Mouse (Mus musculus) ovary, postnatal 10 days (tissue): Measurements from ENCODE around the gene Cux2.
"Not testable (repeated sequence)": the region's sequence is repeated elsewhere in the genome, so short reads cannot be mapped to it uniquely, and the experiment has no call there.

Experiments used
- DNase-seq: peaks from one replicate; pipeline ENCODE4 v3.0.0; 2022; ENCODE audit warnings: low spot score

Gene Cux2

GRCm38 (mm10) chr5:121864330-121864729 lies 185.6 kb downstream of the Cux2 start:
- DNase-seq, result no peak

- no peak for DNase-seq
Measured at GRCm38 (mm10) chr5:121861964-121862363, 187.9 kb downstream of the Cux2 start.

GRCm38 (mm10) chr5:121858427-121858826 lies 191.5 kb downstream of the Cux2 start:
- no peak for DNase-seq

- no peak for DNase-seq
Measured at GRCm38 (mm10) chr5:121856740-121857139, 193.2 kb downstream of the Cux2 start.

- DNase-seq, result no peak
Measured at GRCm38 (mm10) chr5:121854768-121855167, 195.1 kb downstream of the Cux2 start.

GRCm38 (mm10) chr5:121853368-121854051 lies 196.4 kb downstream of the Cux2 start:
- DNase-seq, result no peak

GRCm38 (mm10) chr5:121849478-121850349 lies 200.2 kb downstream of the Cux2 start:
- no peak for DNase-seq

- peak; percentile 82 for DNase-seq
Measured at GRCm38 (mm10) chr5:121848743-121849142, 201.2 kb downstream of the Cux2 start, which contains the start of gene Pheta1. Gene Pheta1, plus strand, starts transcription at chr5:121848984.

- no peak for DNase-seq
Measured at GRCm38 (mm10) chr5:121848035-121848519, 201.8 kb downstream of the Cux2 start.

GRCm38 (mm10) chr5:121847269-121847668 lies 202.6 kb downstream of the Cux2 start:
- not testable (repeated sequence) for DNase-seq

GRCm38 (mm10) chr5:121846322-121846721 lies 203.6 kb downstream of the Cux2 start:
- DNase-seq, result no peak

- DNase-seq, result no peak
Measured at GRCm38 (mm10) chr5:121845361-121845760, 204.5 kb downstream of the Cux2 start.

- DNase-seq, result no peak
Measured at GRCm38 (mm10) chr5:121843138-121843905, 206.6 kb downstream of the Cux2 start.

GRCm38 (mm10) chr5:121842665-121843118 lies 207.2 kb downstream of the Cux2 start:
- DNase-seq, result peak; percentile 75

GRCm38 (mm10) chr5:121841973-121842372 lies 207.9 kb downstream of the Cux2 start:
- DNase-seq, result no peak

- DNase-seq, result no peak
Measured at GRCm38 (mm10) chr5:121841516-121841915, 208.4 kb downstream of the Cux2 start.

- DNase-seq, result no peak
Measured at GRCm38 (mm10) chr5:121839128-121839473, 210.8 kb downstream of the Cux2 start.

GRCm38 (mm10) chr5:121838341-121839127 lies 211.4 kb downstream of the Cux2 start:
- DNase-seq, result no peak

GRCm38 (mm10) chr5:121837441-121838340 lies 212.2 kb downstream of the Cux2 start, which contains the start of gene Sh2b3:
Gene Sh2b3, minus strand, starts transcription at chr5:121837646.
- DNase-seq, result no peak
